Mouse (Mus musculus) megakaryocyte, embryonic 14.5 days (primary cell): ENCODE data around the gene Acy3.

Source experiments
- FLI1 ChIP-seq: IDR thresholded peaks from 2 replicates; pipeline ENCODE4 v1.6.1; 2012; ENCODE audit warnings: low read length, inconsistent platforms, mixed read lengths
- GATA1 ChIP-seq: IDR thresholded peaks from 3 replicates; pipeline ENCODE4 v1.6.1; 2012; ENCODE audit warnings: mixed read lengths, low read length, inconsistent platforms, borderline replicate concordance

- TF ChIP-seq GATA1 (no peak), FLI1 (no peak)
Observed at GRCm38 (mm10) chr19:3964030-3964429, 22.3 kb upstream of the Acy3 start.
